In genomic region chr11:58059752-58060151, GRCm38 (mm10) we compare ENCODE assay signal across 12 mouse cellular contexts. TPM values are rescaled to one million over a fixed set of nuclear protein-coding genes. Genes with fewer than 3 reads are reported as not detected.
"Had no signal": no experiment of that assay in that cellular context is flagged by ENCODE, and none has a peak within 500 bp of the region (broad histone marks: within the 10 kb centered on the region; RNA-seq: fewer than 3 reads in every experiment).

No protein-coding gene starts in this region.

RNA-seq across cellular contexts. Expression of gene Gm12248, which starts 33.2 kb away (rescaled TPM):
- total RNA-seq: layer of hippocampus, adult 2 months; layer of hippocampus, postnatal 10 days; left cerebral cortex, postnatal 36 days; megakaryocyte, adult 5-6 weeks had no signal
- polyA plus RNA-seq: limb, embryonic 13.5 days; liver, embryonic 14.5 days; midbrain, embryonic 10.5 days; midbrain, embryonic 14.5 days; neural tube, embryonic 11.5 days; neural tube, embryonic 15.5 days; stomach, embryonic 14.5 days; urinary bladder, adult 2 months had no signal
